Mouse (Mus musculus) embryonic facial prominence, embryonic 14.5 days (tissue): Measurements from ENCODE around the gene Dcx. TPM values are rescaled to one million over a fixed set of nuclear protein-coding genes. Genes with fewer than 3 reads are reported as not detected.

Source experiments
- microRNA-seq: library from miRNA; unstranded; fragments of <30 nt; microRNA quantifications from one replicate; pipeline ENCODE4, GENCODE M21; 2016; ENCODE audit warnings: borderline number of aligned reads
- polyA plus RNA-seq: library from polyadenylated mRNA; unstranded; fragments of >200 nt; fragmentation: Nextera tagmentation; extraction: Ambion mirVana; gene quantifications from 2 replicates; pipeline ENCODE4 v1.2.1, GENCODE M21; 2014

The Dcx gene
- polyA plus RNA-seq, 1 experiment from 2014 or later = 27.3 TPM

Small RNA genes lying within 50 kb of the gene (microRNA-seq; reads per million reads assigned to microRNA genes)
- not detected for gene Gm47298

Other genes with a start within 250 kb of the Dcx start
- gene Capn6, start 105.9 kb downstream of the Dcx start, polyA plus RNA-seq = 392 and 427 TPM in 2 replicates
- 0.69 and 0.79 TPM in 2 replicates for gene A730046J19Rik, start 220.4 kb upstream of the Dcx start, polyA plus RNA-seq